Mouse (Mus musculus) heart, postnatal 0 days (tissue): ENCODE results near the gene Plxnb2. TPM values are rescaled to one million over a fixed set of nuclear protein-coding genes. Genes with fewer than 3 reads are reported as not detected.

ENCODE experiments used
- ATAC-seq: fragments of 200-750 bp; cut with Nextera tagmentation; 2 replicates; pipeline ENCODE4 v1.8.0; 2017; ENCODE audit warnings: low read depth, moderate number of reproducible peaks, moderate library complexity; ENCODE audit not compliant: insufficient read depth
- DNase-seq: peaks from one replicate; pipeline ENCODE4 v3.0.0-alpha.2; 2016; ENCODE audit warnings: low spot score
- H3K27ac ChIP-seq: fragments of 300-500 bp; sonication (generic); 2 replicates; pipeline ENCODE4 v1.5.1; 2014; ENCODE audit warnings: low read depth, mild to moderate bottlenecking
- H3K27me3 ChIP-seq: fragments of 300-500 bp; sonication (generic); 2 replicates; pipeline ENCODE4 v1.6.1; 2014; ENCODE audit warnings: low read length, mixed read lengths; ENCODE audit not compliant: control insufficient read depth, insufficient read depth
- H3K36me3 ChIP-seq: fragments of 300-500 bp; sonication (generic); replicated peaks from 2 replicates; pipeline ENCODE4 v1.6.1; 2014; ENCODE audit warnings: low read length, mixed read lengths; ENCODE audit not compliant: control insufficient read depth, insufficient read depth
- H3K4me1 ChIP-seq: fragments of 300-500 bp; sonication (generic); 2 replicates; pipeline ENCODE4 v1.6.1; 2014; ENCODE audit warnings: antibody characterized with exemption; ENCODE audit not compliant: control insufficient read depth, insufficient read depth
- H3K4me2 ChIP-seq: fragments of 300-500 bp; sonication (generic); 2 replicates; pipeline ENCODE4 v1.6.1; 2014; ENCODE audit warnings: low read depth, mild to moderate bottlenecking, low read length, moderate library complexity
- H3K4me3 ChIP-seq: fragments of 300-500 bp; sonication (generic); 2 replicates; pipeline ENCODE4 v1.5.1; 2014; ENCODE audit warnings: low read depth, low read length
- H3K9ac ChIP-seq: fragments of 300-500 bp; sonication (generic); replicated peaks from 2 replicates; pipeline ENCODE4 v1.6.1; 2014; ENCODE audit warnings: low read depth, low read length, mixed read lengths
- H3K9me3 ChIP-seq: fragments of 300-500 bp; sonication (generic); replicated peaks from 2 replicates; pipeline ENCODE4 v1.6.1; 2016; ENCODE audit warnings: low read length; ENCODE audit not compliant: control insufficient read depth
- CTCF ChIP-seq: IDR thresholded peaks from 2 replicates; pipeline ENCODE4 v1.5.1; 2016; ENCODE audit warnings: antibody characterized with exemption, control low read depth, low read depth
- EP300 ChIP-seq: IDR thresholded peaks from 2 replicates; pipeline ENCODE4 v1.6.1; 2016; ENCODE audit warnings: antibody characterized with exemption, low read depth
- WGBS: fragments of 180-500 bp; shearing (Covaris S2); extraction: QIAGEN DNeasy Blood & Tissue Kit; methylation state at CpG from one replicate; pipeline ENCODE4 v1.1.7; 2014; 5-methylcytosine and 5-hydroxymethylcytosine counted together
- polyA plus RNA-seq: library from polyadenylated mRNA; unstranded; fragments of >200 nt; fragmentation: Nextera tagmentation; extraction: Ambion mirVana; gene quantifications from 2 replicates; pipeline ENCODE4 v1.2.1, GENCODE M21; 2015
- total RNA-seq: library from RNA; depleted of rRNA; stranded (reverse); fragments of >200 nt; gene quantifications from 2 replicates; pipeline ENCODE4 v1.2.3, GENCODE M21; 2014; ENCODE audit warnings: low replicate concordance

The Plxnb2 gene
- total and polyA plus RNA-seq, 2 experiments from 2014 or later = 54.5 to 153 TPM

- H3K4me3 ChIP-seq = no peak overlapping the region
- WGBS = 64% methylated on average over 4 of the region's 4 CpGs
- H3K9me3 ChIP-seq = no peaks in the 10 kb centered on the region
- H3K27me3 ChIP-seq = peaks cover 51% of the 10 kb centered on the region
- no peak overlapping the region for H3K4me2 ChIP-seq
- H3K36me3 ChIP-seq = no peaks in the 10 kb centered on the region
- ATAC-seq (no peak), DNase-seq (no peak)
- TF ChIP-seq EP300 (no peak), CTCF (no peak)
- H3K9ac ChIP-seq = no peak overlapping the region
- no peak overlapping the region for H3K27ac ChIP-seq
- H3K4me1 ChIP-seq = peaks cover 15% of the 10 kb centered on the region
Measured at GRCm38 (mm10) chr15:89147895-89148294, 32.7 kb downstream of the Plxnb2 start.

GRCm38 (mm10) chr15:89147456-89147855 lies 33.1 kb downstream of the Plxnb2 start:
- Histone ChIP-seq H3K9me3 (no peaks in the 10 kb centered on the region), H3K36me3 (no peaks in the 10 kb centered on the region), H3K4me1 (peaks cover 15% of the 10 kb centered on the region), H3K27me3 (peaks cover 51% of the 10 kb centered on the region), H3K27ac (no peak overlapping the region), H3K4me3 (no peak overlapping the region), H3K4me2 (no peak overlapping the region), H3K9ac (no peak overlapping the region)
- TF ChIP-seq EP300 = no peak
- TF ChIP-seq CTCF = no peak
- ATAC-seq = no peak
- WGBS = 26% methylated on average over 10 of the region's 10 CpGs
- DNase-seq = no peak

GRCm38 (mm10) chr15:89147024-89147423 lies 33.6 kb downstream of the Plxnb2 start:
- Histone ChIP-seq H3K27me3 (peaks cover 54% of the 10 kb centered on the region), H3K9ac (no peak overlapping the region), H3K9me3 (no peaks in the 10 kb centered on the region), H3K4me1 (peaks cover 15% of the 10 kb centered on the region), H3K27ac (no peak overlapping the region), H3K4me3 (peak overlapping the region; percentile 26), H3K4me2 (peak overlapping the region; percentile 52), H3K36me3 (no peaks in the 10 kb centered on the region)
- WGBS = 12% methylated on average over 15 of the region's 16 CpGs
- DNase-seq (no peak), ATAC-seq (no peak)
- no peak for TF ChIP-seq EP300
- no peak for TF ChIP-seq CTCF

GRCm38 (mm10) chr15:89146537-89146936 lies 34.1 kb downstream of the Plxnb2 start:
- no peak overlapping the region for H3K9ac ChIP-seq
- no peak for DNase-seq

GRCm38 (mm10) chr15:89145813-89146350 lies 34.7 kb downstream of the Plxnb2 start:
- 68% methylated on average over 24 of the region's 24 CpGs for WGBS
- DNase-seq = no peak
- no peak overlapping the region for H3K4me3 ChIP-seq
- peaks cover 60% of the 10 kb centered on the region for H3K27me3 ChIP-seq
- no peaks in the 10 kb centered on the region for H3K36me3 ChIP-seq
- ATAC-seq = no peak
- H3K27ac ChIP-seq = no peak overlapping the region
- no peaks in the 10 kb centered on the region for H3K9me3 ChIP-seq
- H3K4me2 ChIP-seq = no peak overlapping the region
- H3K4me1 ChIP-seq = peaks cover 15% of the 10 kb centered on the region
- H3K9ac ChIP-seq = no peak overlapping the region
- TF ChIP-seq EP300 = no peak

More at GRCm38 (mm10) chr15:89146537-89146936, 34.1 kb downstream of the Plxnb2 start:
- Histone ChIP-seq H3K4me1 (peaks cover 15% of the 10 kb centered on the region), H3K9me3 (no peaks in the 10 kb centered on the region), H3K27me3 (peaks cover 56% of the 10 kb centered on the region), H3K4me3 (peak overlapping the region; percentile 26), H3K27ac (no peak overlapping the region), H3K4me2 (peak overlapping the region; percentile 52), H3K36me3 (no peaks in the 10 kb centered on the region)
- 2% methylated on average over 27 of the region's 27 CpGs for WGBS
- ATAC-seq = 0 out of 2 replicates have a peak, but pooled peaks have one; percentile 31
- no peak for TF ChIP-seq CTCF
- no peak for TF ChIP-seq EP300

GRCm38 (mm10) chr15:89144965-89145364 lies 35.6 kb downstream of the Plxnb2 start:
- Histone ChIP-seq H3K9ac (no peak overlapping the region), H3K27me3 (peaks cover 54% of the 10 kb centered on the region), H3K27ac (no peak overlapping the region), H3K4me2 (no peak overlapping the region), H3K9me3 (no peaks in the 10 kb centered on the region), H3K4me3 (no peak overlapping the region), H3K4me1 (peaks cover 15% of the 10 kb centered on the region), H3K36me3 (no peaks in the 10 kb centered on the region)
- 69% methylated on average over 11 of the region's 11 CpGs for WGBS
- TF ChIP-seq CTCF (no peak), EP300 (no peak)
- ATAC-seq (no peak), DNase-seq (no peak)
